Mouse (Mus musculus): ENCODE data around the gene Zfp92.

Zfp92 gene

DNA sequence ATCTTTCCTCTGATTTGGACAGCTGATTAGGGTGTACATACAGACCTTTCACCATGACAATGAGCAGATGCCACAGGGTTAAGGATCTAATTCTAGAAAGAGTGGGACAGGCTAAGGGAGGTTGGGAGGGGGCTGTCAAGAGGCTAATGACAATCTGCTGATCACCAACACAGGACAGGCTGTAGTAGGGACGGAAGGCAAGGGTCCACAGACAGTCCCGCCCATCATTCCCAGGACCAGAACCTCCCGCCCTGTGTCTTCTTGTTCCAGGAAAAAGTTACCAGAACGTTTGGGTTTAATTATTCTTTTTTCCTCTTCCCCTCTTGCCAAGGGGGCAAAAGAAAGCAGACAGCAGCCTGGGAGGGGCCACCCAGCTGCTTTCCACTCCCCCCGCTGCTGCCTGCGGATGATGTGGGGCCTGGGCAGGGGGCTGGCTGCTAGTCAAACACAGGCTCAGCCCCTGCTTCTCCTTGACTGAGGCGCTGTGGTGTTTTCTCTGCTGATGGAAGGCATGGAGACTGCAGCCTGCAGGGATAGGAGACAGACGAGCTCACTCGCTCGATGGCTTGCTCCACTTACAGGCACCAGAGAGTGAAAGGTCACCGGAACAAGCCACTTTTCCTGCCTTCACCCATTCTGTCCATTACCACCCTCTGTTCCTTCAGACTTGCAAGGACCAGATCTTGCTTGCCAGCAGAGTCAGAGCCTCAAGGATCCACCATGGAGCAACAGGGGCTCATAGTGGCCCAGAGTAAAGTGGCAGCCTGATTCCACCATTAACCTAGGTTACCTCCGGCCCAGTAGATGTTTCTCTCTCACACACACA lies 63.7 kb downstream of the Zfp92 start:
- DNase-seq (ENCODE audit: low spot score) = peak; percentile 60

- no peak for DNase-seq (ENCODE audit: low spot score)
Observed at GRCm38 (mm10) chrX:73475658-73476256, 64.9 kb downstream of the Zfp92 start.

- peak; percentile 67 for DNase-seq (ENCODE audit: low spot score)
Observed at GRCm38 (mm10) chrX:73476621-73477020, 65.7 kb downstream of the Zfp92 start.

GRCm38 (mm10) chrX:73477500-73477899 lies 66.6 kb downstream of the Zfp92 start:
- DNase-seq (ENCODE audit: low spot score) = peak; percentile 69
